Mouse (Mus musculus): Measurements from ENCODE around the gene Arrb2. TPM values are rescaled to one million over a fixed set of nuclear protein-coding genes. Genes with fewer than 3 reads are reported as not detected.
"Not testable (repeated sequence)": the region's sequence is repeated elsewhere in the genome, so short reads cannot be mapped to it uniquely, and the experiment has no call there.

Arrb2 gene
- 10 to 100 TPM; 21.4 to 25.4 TPM for total RNA-seq (2021)
- long read RNA-seq, experiment 1, partial matches to known transcripts: 0 of 11 reads
- long read RNA-seq, experiment 1, other reads (novel, unspliced or antisense): 8 of 11 reads
- long read RNA-seq, experiment 2, partial matches to known transcripts: 0 of 1 reads
- long read RNA-seq, experiment 2, other reads (novel, unspliced or antisense): 1 of 1 reads

DNA sequence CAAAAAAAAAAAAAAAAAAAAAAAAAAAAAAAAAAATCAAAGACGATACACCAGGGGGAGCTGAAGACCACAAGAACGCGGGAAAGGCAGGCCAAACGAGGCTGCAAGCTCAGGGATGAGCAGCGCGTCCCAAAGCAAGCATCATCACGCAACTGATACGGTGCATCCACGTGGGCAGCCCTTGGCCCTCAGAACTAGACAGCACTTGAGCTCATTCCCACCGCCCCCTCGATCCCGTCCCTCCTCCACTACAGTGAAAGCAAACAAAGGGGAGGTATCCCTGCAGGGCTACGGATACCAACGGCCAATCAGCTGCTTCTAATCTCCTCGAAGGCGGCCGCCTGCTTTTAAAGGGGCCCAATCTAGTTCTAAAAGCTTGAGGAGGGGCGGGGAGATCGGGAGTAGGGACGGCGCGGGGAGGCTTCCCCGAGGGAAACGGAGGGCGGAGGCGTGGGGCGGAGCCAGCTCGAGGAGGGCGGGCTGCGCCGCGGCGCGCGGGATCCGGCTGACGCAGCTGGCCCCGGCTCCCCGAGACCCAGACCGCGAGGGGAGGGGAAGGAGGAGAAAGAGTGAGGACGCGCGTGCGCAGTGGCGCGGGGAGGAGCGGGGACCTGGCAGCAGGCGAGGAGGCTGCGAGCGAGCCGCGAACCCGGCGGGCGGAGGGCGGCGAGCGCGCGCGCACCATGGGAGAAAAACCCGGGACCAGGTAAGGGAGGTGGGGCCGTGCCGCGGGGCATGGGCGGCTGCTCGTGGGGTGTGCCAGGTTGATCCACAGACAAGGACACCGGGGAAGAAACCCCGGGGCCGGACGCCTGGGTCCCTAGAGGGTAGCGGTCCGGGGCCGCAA, at the start of gene Arrb2:
TSS of gene Arrb2 (plus strand) at position 588 of the 847 bp plus-strand sequence.
- peak; percentile 99 for DNase-seq (ENCODE audit: low spot score in 2 of 2)

- no peak for DNase-seq (ENCODE audit: low spot score in 2 of 2)
Measured at GRCm38 (mm10) chr11:70384136-70384535, 48.3 kb upstream of the Arrb2 start.

GRCm38 (mm10) chr11:70387436-70387835, 45.0 kb upstream of the Arrb2 start:
- DNase-seq (ENCODE audit: low spot score in 2 of 2): no peak

- no peak for DNase-seq (ENCODE audit: low spot score in 2 of 2)
Measured at GRCm38 (mm10) chr11:70389421-70389820, 43.0 kb upstream of the Arrb2 start.

DNA sequence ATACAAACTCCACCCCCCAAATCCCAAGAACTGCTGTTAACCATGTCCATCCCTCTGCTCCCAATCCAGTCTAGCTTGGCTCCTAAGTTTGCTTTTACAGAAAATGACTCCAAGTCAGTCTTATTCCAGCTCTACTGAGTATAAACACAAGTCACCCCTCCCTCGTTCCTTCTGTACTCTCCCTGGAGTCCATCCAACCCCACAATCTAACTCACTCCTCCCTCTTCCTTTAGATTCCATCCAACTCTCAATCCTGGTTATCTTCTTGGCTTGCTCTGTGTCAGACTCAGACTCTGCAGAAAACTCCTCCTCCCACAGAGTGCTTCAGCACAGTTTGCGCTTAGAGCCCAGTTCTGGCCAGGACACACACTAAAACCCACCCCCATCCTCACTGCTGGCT, 28.8 kb upstream of the Arrb2 start:
- no peak for DNase-seq (ENCODE audit: low spot score in 2 of 2)

DNA sequence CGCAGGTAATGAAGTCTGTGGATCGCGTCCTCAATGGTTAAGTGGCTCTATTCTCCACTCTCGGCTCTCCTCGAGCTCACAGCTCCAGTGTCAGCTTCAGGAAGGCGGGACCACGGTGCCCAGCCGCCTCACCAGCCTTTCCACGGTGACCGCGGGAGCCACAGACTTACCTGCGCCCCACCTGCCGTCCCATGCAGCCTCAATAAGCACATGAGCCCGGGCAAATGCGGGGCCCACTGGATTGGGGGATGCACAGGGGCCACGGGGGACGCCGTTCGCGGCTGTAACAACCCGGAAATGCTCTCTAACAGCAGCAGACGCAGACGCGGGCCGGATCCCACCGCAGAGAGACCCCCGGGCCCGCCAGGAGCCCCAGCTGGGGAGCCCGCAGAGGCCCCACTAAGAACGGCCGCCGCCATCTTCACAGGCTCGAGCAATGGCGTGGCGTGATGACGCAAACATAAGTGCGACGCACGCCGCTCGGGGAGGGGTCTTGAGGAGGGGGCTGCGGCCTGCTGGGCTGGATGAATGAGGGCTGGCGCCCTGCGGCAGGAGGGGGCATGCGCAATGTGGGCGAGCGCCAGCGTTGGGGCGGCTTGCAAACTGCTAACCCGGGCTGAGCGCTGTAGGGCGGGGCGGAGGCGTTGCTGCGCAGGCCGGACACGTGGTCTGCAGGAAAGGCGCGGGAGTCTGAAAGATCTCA, 22.7 kb upstream of the Arrb2 start, which contains the start of gene Pelp1:
TSS of gene Pelp1 (minus strand) at position 438 of the 703 bp plus-strand sequence.
- peak; percentile 81 to 87 for DNase-seq (ENCODE audit: low spot score in 2 of 2)

GRCm38 (mm10) chr11:70410297-70410643, 22.2 kb upstream of the Arrb2 start:
- no peak for DNase-seq (ENCODE audit: low spot score in 2 of 2)

DNA sequence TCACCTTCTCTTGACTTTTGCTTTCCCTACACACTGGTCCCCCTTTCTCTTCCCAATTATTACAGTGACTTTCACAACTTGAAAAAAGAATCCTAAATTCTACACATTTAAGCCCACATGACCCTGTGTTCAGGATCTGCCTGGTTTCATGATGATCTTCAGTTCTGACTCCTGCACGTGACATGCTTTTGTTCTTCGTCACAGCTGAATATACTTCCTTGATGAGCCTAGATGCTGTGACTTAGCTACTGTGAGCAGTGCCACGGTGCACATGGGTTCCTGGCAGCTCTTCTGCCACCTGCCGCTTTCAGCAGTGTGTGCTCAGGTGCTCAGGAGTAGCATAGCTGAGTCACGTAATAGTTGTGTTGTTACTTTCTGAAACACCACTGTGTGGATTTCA, 19.8 kb upstream of the Arrb2 start:
- no peak for DNase-seq (ENCODE audit: low spot score in 2 of 2)

DNA sequence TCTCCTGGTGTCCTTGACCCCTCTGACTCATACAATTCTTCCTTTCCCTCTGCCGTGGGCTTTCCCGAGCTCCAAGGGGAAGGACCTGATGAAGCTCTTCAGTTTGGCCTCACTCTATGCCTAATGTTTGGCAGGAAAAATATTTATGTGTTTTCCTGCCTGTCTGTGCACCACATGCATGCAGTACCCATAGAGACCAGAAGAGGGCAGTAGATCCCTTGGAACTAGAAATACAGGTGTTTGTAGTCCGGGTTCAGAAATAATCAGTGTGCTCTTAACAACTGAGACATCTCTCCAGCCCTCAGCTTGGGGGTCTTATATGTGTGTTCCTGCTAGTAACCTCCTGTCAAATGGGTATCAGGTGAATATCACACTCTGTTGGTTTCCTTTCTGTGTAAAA, 18.5 kb upstream of the Arrb2 start:
- peak; percentile 73 for DNase-seq (ENCODE audit: low spot score in 2 of 2)

- no peak for DNase-seq (ENCODE audit: low spot score in 2 of 2)
Measured at GRCm38 (mm10) chr11:70418199-70418598, 14.2 kb upstream of the Arrb2 start.

GRCm38 (mm10) chr11:70419486-70419885, 12.9 kb upstream of the Arrb2 start:
- DNase-seq (ENCODE audit: low spot score in 2 of 2): no peak

GRCm38 (mm10) chr11:70426598-70426997, 5.8 kb upstream of the Arrb2 start:
- DNase-seq (ENCODE audit: low spot score in 2 of 2): not testable (repeated sequence)

DNA sequence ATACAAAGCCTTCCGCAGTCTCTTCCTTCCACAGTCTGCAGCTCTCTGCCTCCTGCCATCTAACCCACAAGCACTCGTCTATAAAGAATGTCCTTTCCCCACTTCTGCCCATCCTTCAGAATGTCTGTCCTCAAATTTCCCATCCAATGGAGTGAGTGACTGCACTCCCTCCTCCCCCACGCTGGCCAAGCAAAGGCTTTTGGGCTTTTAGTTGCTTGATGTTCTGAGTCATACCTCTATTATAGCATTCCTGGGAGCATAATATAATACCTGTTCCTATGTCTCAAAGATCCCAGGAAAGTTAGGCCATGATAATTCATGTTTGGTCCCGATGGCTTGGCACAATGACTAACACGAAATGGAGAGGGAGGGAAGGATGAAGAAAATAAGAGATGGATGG, 861 bp upstream of the Arrb2 start:
- no peak for DNase-seq (ENCODE audit: low spot score in 2 of 2)

GRCm38 (mm10) chr11:70432895-70433568, 597 bp downstream of the Arrb2 start:
- no peak for DNase-seq (ENCODE audit: low spot score in 2 of 2)

DNA sequence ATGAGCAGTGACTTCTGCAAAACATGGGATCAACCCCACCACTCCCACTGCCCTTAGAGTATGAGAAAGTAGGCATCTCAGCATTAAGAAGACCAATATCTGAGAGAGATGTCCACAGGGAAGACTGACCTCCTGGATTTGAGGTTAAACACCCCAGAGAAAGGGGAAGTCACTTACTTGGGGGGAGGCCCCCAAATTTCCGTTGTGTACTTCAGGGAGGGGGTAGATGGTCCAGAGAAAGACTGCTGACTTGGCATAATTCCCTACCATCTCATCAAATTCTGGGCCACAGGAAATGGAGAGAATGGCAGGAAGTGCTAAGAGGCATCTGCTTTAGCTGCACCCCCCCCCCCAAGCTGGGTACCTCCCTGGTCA, 1.1 kb downstream of the Arrb2 start:
- no peak for DNase-seq (ENCODE audit: low spot score in 2 of 2)

GRCm38 (mm10) chr11:70433951-70434350, 1.5 kb downstream of the Arrb2 start:
- DNase-seq (ENCODE audit: low spot score in 2 of 2): no peak

- DNase-seq (ENCODE audit: low spot score in 2 of 2): no peak
Measured at GRCm38 (mm10) chr11:70435476-70435875, 3.0 kb downstream of the Arrb2 start.

DNA sequence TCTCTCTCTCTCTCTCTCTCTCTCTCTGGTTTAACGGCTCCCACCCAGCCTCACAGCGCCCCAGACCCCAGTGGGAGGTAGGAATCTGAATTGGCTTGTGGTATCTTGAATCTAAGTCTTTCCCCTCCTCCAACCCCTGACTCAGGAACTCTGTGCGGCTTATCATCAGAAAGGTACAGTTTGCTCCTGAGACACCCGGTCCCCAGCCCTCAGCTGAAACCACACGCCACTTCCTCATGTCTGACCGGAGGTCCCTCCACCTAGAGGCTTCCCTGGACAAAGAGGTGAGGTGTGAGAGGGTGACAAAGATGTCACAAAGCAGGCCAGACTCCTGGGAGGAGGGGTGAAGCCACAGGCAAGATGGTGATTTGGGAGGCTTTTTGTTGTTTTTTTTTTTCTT, 5.0 kb downstream of the Arrb2 start:
- DNase-seq (ENCODE audit: low spot score in 2 of 2): no peak

GRCm38 (mm10) chr11:70438728-70439374, 6.4 kb downstream of the Arrb2 start:
- DNase-seq (ENCODE audit: low spot score in 2 of 2): no peak

- DNase-seq (ENCODE audit: low spot score in 2 of 2): no peak
Measured at GRCm38 (mm10) chr11:70440637-70441036, 8.2 kb downstream of the Arrb2 start.

DNA sequence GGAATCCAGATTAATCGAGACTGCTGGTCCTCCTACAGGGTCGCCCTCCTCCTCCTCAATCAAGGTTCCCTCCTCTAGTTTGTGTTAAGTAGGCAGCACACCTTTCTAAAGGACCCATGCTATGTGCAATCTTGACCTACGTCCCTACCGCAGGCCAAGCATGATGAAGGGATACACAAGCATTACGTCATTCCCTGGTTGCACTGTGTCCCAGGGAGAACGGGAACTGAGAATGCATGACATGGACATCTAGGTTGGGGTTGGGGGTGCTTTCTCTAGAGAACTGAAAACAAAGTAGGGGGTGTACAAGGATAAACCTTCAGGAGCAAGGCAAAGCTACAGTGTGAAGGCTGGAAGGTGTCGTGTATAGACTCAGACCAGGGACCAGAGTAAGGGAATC, 9.4 kb downstream of the Arrb2 start:
- no peak for DNase-seq (ENCODE audit: low spot score in 2 of 2)
